Mouse (Mus musculus): ENCODE measurements around the gene Ghrl. TPM values are rescaled to one million over a fixed set of nuclear protein-coding genes. Genes with fewer than 3 reads are reported as not detected.

Gene Ghrl
- polyA plus RNA-seq (2012; rRNA removed), result 0.15 and 0.40 TPM in 2 replicates

GRCm38 (mm10) chr6:113719878-113720277 is at the start of gene Ghrl:
TSS of gene Ghrl (minus strand) at chr6:113719880.
- Histone ChIP-seq H3K4me1 (ENCODE audit: control insufficient read depth, insufficient read depth, low read length) (no peaks in the 10 kb centered on the region), H3K4me3 (ENCODE audit: insufficient read depth, low read length) (no peak within 1 kb of the TSS)
- TF ChIP-seq POLR2A (IDR thresholded peaks at IDR 0.05; ENCODE audit: extremely low read depth, insufficient read depth, low read length), result no peak
- TF ChIP-seq CTCF (IDR thresholded peaks at IDR 0.05; ENCODE audit: extremely low read depth, insufficient read depth, low read length), result no peak

GRCm38 (mm10) chr6:113768804-113769203 is 49.1 kb upstream of the Ghrl start:
- peaks cover 3% of the 10 kb centered on the region; the same call in 1 of the 2 replicates for H3K4me1 ChIP-seq (ENCODE audit: control insufficient read depth, insufficient read depth, low read length)
- H3K4me3 ChIP-seq (ENCODE audit: insufficient read depth, low read length), result no peak overlapping the region
- no peak for TF ChIP-seq POLR2A (IDR thresholded peaks at IDR 0.05; ENCODE audit: extremely low read depth, insufficient read depth, low read length)
- no peak for TF ChIP-seq CTCF (IDR thresholded peaks at IDR 0.05; ENCODE audit: extremely low read depth, insufficient read depth, low read length)
- no peak overlapping the region for H3K27ac ChIP-seq (ENCODE audit: insufficient read depth, low read length)

More at GRCm38 (mm10) chr6:113719878-113720277, at the start of gene Ghrl:
- no peak within 1 kb of the TSS for H3K27ac ChIP-seq (ENCODE audit: insufficient read depth, low read length)

DNA sequence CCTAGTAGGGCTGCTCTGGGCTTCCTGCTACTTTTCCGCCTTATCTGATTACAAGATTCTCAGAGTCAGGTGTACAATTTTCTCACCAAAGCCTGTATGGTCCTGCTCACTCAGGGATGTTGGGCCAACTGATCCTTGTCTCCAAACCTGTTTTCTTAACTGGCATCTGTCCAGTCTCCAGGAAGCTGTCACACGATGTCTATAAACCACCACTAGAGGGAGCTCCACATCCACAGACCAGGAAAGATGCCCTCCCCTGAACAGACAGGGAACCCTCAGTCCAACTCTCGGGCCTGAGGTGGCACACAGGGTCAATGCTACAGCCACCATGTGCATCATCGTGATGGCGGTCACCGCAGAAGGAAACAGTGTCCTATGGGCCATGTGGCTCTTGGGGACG is 42.0 kb upstream of the Ghrl start:
- Histone ChIP-seq H3K4me1 (ENCODE audit: control insufficient read depth, insufficient read depth, low read length) (no peaks in the 10 kb centered on the region), H3K27ac (ENCODE audit: insufficient read depth, low read length) (no peak overlapping the region), H3K4me3 (ENCODE audit: insufficient read depth, low read length) (no peak overlapping the region)
- no peak for TF ChIP-seq POLR2A (IDR thresholded peaks at IDR 0.05; ENCODE audit: extremely low read depth, insufficient read depth, low read length)
- peak; percentile 89 for TF ChIP-seq CTCF (IDR thresholded peaks at IDR 0.05; ENCODE audit: extremely low read depth, insufficient read depth, low read length)

DNA sequence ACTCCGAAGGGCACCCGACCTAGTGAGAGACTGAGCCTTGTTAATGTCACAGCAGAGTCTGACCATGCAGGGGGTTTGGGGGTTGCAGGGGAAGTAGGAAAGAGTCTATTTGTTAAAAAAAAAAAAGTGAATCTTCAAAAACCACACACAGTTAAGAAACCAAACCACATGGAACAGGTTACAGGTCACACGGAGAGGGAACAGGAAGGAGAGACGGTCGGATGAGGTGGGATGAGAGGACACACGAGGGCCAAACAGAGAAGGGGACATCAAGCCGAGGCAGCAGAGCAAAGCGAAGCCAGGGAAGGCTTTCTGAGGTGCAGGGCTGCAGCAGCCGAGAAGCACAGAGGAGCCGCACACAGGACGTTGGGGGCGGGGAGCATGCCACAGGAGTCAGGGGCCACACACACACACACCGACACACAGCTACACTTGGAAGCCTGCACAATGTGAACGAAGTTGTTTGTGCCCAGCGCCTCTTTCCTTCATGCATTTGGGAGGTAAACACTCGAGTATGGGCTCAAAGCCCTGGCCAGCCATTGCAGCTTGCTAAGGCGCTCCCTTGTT is 29.5 kb upstream of the Ghrl start:
- H3K27ac ChIP-seq (ENCODE audit: insufficient read depth, low read length), result no peak overlapping the region
- TF ChIP-seq CTCF (IDR thresholded peaks at IDR 0.05; ENCODE audit: extremely low read depth, insufficient read depth, low read length), result no peak
- TF ChIP-seq POLR2A (IDR thresholded peaks at IDR 0.05; ENCODE audit: extremely low read depth, insufficient read depth, low read length), result no peak
- peaks cover 6% of the 10 kb centered on the region; the same call in 1 of the 2 replicates for H3K4me1 ChIP-seq (ENCODE audit: control insufficient read depth, insufficient read depth, low read length)
- no peak overlapping the region for H3K4me3 ChIP-seq (ENCODE audit: insufficient read depth, low read length)

DNA sequence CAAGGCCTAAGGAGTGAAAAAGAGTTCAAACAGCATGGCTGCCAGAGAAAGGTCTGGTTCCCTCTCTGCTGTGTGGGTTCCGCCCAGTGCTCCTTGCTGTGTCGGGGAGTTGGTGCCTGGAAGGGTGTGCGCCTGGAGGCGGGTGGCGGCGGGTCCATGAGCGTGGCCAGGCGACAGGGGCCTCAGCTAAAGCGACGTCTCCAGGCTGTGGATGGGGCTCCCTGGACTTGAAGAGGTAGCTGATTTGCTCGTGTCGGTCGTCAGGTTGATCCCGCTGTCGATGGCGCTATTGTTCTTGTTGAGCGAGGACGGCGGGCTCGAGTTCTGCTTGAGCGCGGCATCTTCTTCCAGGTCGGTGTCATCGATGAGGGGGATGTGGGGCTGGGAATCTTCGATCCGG is 28.7 kb upstream of the Ghrl start:
- Histone ChIP-seq H3K27ac (ENCODE audit: insufficient read depth, low read length) (no peak overlapping the region), H3K4me1 (ENCODE audit: control insufficient read depth, insufficient read depth, low read length) (peaks cover 9% of the 10 kb centered on the region; the same call in 1 of the 2 replicates), H3K4me3 (ENCODE audit: insufficient read depth, low read length) (no peak overlapping the region)
- no peak for TF ChIP-seq POLR2A (IDR thresholded peaks at IDR 0.05; ENCODE audit: extremely low read depth, insufficient read depth, low read length)
- TF ChIP-seq CTCF (IDR thresholded peaks at IDR 0.05; ENCODE audit: extremely low read depth, insufficient read depth, low read length), result no peak

- TF ChIP-seq CTCF (IDR thresholded peaks at IDR 0.05; ENCODE audit: extremely low read depth, insufficient read depth, low read length), result no peak
- TF ChIP-seq POLR2A (IDR thresholded peaks at IDR 0.05; ENCODE audit: extremely low read depth, insufficient read depth, low read length), result no peak
- no peak overlapping the region for H3K27ac ChIP-seq (ENCODE audit: insufficient read depth, low read length)
- peaks cover 9% of the 10 kb centered on the region; the same call in 1 of the 2 replicates for H3K4me1 ChIP-seq (ENCODE audit: control insufficient read depth, insufficient read depth, low read length)
- no peak overlapping the region for H3K4me3 ChIP-seq (ENCODE audit: insufficient read depth, low read length)
Measured at GRCm38 (mm10) chr6:113747284-113747683, 27.6 kb upstream of the Ghrl start.

DNA sequence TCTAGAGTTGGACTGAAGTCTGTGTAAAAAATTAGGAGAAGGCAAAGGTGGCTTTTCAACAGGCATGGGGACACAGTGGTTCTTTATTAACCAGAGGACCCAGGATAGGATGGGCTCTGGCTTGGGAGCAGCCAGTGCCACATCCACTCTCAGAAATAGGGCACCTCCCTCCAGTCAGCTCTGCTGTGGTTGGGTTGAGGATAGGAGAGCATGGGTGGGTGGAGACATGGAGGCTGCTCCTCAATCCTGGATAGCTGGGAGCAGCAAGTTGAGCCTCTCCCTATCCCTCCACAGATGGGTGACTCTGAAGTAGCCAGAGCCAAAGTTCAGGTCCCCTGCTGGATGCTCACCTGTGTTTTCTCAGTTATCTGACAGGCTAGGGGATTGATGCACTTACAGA is 25.4 kb upstream of the Ghrl start:
- Histone ChIP-seq H3K4me1 (ENCODE audit: control insufficient read depth, insufficient read depth, low read length) (peaks cover 9% of the 10 kb centered on the region; the same call in 1 of the 2 replicates), H3K27ac (ENCODE audit: insufficient read depth, low read length) (no peak overlapping the region), H3K4me3 (ENCODE audit: insufficient read depth, low read length) (no peak overlapping the region)
- TF ChIP-seq CTCF (IDR thresholded peaks at IDR 0.05; ENCODE audit: extremely low read depth, insufficient read depth, low read length) (no peak), POLR2A (IDR thresholded peaks at IDR 0.05; ENCODE audit: extremely low read depth, insufficient read depth, low read length) (no peak)

- Histone ChIP-seq H3K27ac (ENCODE audit: insufficient read depth, low read length) (peak overlapping the region; percentile 66; the same call in 1 of the 2 replicates), H3K4me1 (ENCODE audit: control insufficient read depth, insufficient read depth, low read length) (peaks cover 10% of the 10 kb centered on the region; the same call in 1 of the 2 replicates), H3K4me3 (ENCODE audit: insufficient read depth, low read length) (no peak overlapping the region)
- TF ChIP-seq POLR2A (IDR thresholded peaks at IDR 0.05; ENCODE audit: extremely low read depth, insufficient read depth, low read length) (peak; percentile 43; the same call in 1 of the 2 replicates), CTCF (IDR thresholded peaks at IDR 0.05; ENCODE audit: extremely low read depth, insufficient read depth, low read length) (no peak)
Measured at GRCm38 (mm10) chr6:113743111-113743510, 23.4 kb upstream of the Ghrl start.

GRCm38 (mm10) chr6:113742321-113742720 is 22.6 kb upstream of the Ghrl start:
- no peak overlapping the region for H3K27ac ChIP-seq (ENCODE audit: insufficient read depth, low read length)
- TF ChIP-seq POLR2A (IDR thresholded peaks at IDR 0.05; ENCODE audit: extremely low read depth, insufficient read depth, low read length) (no peak), CTCF (IDR thresholded peaks at IDR 0.05; ENCODE audit: extremely low read depth, insufficient read depth, low read length) (no peak)
- H3K4me1 ChIP-seq (ENCODE audit: control insufficient read depth, insufficient read depth, low read length), result peaks cover 8% of the 10 kb centered on the region; the same call in 1 of the 2 replicates
- no peak overlapping the region for H3K4me3 ChIP-seq (ENCODE audit: insufficient read depth, low read length)

DNA sequence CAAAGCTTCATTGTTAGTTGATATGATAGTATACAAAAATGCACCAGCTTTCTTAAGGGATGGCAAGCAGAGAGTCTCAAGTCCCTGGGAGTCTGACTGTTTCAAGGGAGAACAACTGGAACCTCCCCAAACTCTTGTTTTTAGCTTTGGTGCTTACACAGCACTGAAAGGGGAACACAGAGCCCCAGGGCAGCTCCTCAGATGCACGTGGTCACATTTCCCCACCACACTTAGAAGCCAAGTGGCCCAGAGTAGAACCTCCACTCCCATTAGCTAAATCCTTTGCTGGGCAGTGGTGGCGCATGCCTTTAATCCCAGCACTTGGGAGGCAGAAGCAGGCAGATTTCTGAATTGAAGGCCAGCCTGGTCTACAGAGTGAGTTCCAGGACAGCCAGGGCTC is 21.7 kb upstream of the Ghrl start:
- no peak for TF ChIP-seq POLR2A (IDR thresholded peaks at IDR 0.05; ENCODE audit: extremely low read depth, insufficient read depth, low read length)
- TF ChIP-seq CTCF (IDR thresholded peaks at IDR 0.05; ENCODE audit: extremely low read depth, insufficient read depth, low read length), result no peak
- H3K27ac ChIP-seq (ENCODE audit: insufficient read depth, low read length), result no peak overlapping the region
- H3K4me3 ChIP-seq (ENCODE audit: insufficient read depth, low read length), result no peak overlapping the region
- peaks cover 7% of the 10 kb centered on the region; the same call in 1 of the 2 replicates for H3K4me1 ChIP-seq (ENCODE audit: control insufficient read depth, insufficient read depth, low read length)
